Mouse (Mus musculus): Measurements from ENCODE around the gene Gm20388.

The Gm20388 gene

DNA sequence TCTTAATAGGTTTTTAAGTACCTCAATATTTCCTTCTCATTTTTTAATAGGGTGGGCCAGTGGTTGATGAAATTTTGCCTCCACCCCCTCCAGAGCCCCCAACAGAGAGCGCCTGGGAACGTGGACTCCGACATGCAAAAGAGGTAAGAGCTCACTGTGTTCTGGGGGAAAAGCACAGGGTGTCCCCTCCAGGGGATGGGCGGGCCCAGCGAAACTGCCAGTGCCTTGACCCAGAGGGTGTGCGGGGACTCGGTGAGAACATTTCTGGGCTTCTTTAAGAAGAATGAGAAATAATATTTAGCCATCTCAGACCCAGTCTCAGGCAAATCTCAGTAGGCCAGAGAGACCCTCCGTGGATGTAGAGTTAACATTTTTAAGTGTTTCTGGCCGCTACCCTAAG, 2487.5 kb downstream of the Gm20388 start:
- DNase-seq (ENCODE audit: low spot score): no peak

DNA sequence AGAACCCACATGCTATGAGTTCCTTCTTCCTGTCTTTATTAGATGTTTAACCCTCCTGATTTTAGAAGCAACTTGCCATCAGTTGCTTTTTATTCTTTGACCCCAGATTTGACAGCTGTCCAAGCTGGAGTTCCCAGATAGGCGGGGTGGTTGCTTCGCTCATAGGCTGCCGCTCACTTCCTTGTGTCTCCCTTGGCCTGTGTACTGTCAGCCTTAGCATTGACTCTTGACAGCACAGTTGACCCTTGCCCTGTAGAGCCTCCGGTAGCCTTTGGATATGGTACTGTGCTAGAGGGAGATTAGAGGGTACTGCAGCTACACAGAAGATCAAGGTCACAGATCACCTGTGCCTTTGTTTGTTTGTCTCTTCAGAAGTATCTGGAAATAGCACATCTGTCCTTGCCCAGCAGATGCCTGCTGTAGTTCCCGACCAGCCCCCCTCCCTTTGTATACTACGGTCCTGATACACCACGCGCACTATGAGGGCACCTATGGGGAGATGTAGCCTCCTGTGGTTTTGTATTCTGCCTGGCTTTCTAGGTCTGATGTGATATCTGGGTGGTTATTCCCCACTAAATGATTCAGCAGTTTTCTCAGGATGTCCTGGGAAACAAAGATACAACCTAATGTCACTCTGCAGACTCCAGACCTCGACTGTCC, 2494.6 kb downstream of the Gm20388 start:
- no peak for DNase-seq (ENCODE audit: low spot score)

DNA sequence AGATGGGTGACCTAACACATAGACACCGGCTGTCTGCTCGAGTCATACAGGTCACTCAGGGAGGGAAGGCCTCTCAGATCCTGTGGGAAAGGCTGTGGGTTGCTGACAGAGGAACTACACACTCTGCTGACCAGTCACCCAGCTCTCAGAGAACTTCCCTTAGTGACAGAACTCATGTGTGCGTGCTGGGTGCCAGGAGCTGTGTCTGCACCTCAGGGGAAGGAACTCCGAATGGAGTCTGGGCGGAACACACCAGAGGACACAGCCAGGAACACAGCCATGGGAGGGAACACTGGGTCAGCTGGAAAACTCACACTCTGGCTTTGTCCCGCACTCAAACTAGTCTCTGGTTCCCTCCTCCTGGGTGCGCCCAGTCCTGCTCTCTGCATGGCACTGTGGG, 2497.0 kb downstream of the Gm20388 start:
- no peak for DNase-seq (ENCODE audit: low spot score)

DNA sequence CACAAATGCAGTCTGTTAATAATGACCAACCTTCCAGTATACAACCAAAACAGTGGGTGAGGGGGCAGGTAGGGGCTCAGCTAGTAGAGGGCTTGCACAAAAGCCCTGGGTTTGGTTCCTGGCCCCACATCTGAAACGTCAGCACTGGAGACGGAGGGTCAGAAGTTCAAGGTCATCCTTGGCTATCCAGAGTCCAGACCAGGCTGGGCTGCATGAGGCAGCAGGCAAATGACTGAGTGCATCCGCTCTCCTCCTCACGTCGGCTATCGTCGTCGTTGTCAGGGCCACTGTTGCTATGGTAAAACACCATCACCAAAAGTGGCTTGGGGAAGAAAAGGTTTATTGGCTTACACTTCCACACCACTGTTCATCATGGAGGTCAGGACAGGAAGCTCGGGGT, 2503.7 kb downstream of the Gm20388 start:
- DNase-seq (ENCODE audit: low spot score): no peak

DNA sequence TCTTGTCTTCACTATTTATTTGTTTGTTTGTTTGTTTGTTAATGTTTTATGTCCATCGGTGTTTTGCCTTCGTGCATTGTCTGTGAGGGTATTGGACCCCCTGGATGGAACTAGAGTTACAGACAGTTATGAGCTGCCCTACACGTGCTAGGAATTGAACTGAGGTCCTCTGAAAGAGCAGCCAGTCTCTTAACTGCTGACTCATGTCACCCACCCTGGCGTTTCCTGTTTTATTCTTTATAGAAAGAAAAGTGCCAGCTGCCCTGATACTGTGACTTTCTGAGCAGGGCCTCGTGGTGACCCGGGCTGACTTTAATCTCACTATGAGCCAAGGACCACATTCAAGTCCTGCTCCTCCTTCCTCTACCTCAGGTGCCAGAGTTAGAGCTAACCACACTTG, 2504.9 kb downstream of the Gm20388 start:
- DNase-seq (ENCODE audit: low spot score): no peak

DNA sequence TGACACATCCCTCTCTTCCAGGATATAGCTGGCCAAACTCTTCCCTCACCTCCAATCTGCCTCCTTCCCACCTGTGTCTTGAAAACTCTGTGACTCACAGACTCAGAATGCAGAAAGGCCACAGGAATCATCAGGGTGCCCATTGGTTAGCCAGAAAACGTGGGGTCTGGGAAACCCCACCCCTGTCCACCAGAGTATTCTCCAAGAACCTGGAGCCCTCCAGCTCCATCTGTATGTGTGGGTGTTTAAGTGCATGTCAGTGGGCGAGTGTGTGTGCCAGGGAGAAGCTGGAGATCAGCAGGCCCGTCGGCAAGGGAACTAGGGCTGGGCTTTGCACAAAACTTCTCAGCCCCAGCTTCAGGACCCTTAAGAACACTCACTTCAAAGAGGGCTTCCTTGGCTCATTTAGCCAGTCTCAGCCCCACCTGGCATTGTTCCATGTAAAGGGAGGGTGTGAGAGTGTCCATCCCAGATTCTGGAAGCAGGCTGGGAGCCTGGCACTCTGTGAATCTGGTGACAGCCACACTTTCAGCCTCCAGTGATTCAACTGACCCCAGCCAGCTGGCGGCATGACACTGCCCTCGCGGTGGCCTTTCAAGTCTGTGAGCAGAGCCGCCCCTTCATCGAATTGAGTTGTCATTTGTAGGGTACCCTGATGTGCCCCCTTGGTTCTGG, 2509.4 kb downstream of the Gm20388 start:
- DNase-seq (ENCODE audit: low spot score): peak; percentile 74

DNA sequence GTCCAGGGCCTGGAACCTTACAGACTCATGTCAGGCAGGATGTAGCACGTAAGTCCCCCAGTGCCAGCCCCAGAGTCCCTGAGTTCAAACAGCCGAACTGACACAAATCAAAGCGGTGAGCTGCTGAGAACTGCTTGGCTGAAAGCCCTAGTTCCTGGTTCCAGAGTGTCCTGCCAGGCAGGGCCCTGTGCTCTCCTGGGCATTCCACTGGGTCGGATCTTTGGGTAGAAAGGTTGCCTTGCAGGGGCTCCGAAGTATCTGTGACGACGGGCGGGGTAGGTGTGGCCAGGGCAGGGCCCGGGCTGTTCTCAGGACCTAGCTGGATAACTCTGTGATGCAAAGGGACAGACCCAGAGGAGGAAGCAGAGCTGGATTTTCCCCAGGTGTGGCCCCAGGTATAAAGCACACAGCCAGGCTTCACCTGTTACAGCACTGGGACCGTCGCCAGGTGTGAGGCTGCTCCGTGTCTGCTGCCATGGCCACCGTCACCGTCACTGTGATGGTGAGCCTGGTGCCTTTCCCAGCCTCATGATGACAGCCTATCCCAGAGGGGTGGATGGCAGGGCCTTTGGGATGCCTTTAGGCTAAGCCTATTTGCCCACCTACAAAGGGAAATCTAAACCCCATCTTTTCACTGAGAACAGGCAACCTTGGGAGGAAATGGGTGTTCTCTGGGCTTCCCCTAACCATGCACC, 2510.9 kb downstream of the Gm20388 start, which contains the start of gene Il17c:
Gene Il17c (plus strand): TSS at position 645 of the 695 bp plus-strand sequence.
- DNase-seq (ENCODE audit: low spot score): no peak

DNA sequence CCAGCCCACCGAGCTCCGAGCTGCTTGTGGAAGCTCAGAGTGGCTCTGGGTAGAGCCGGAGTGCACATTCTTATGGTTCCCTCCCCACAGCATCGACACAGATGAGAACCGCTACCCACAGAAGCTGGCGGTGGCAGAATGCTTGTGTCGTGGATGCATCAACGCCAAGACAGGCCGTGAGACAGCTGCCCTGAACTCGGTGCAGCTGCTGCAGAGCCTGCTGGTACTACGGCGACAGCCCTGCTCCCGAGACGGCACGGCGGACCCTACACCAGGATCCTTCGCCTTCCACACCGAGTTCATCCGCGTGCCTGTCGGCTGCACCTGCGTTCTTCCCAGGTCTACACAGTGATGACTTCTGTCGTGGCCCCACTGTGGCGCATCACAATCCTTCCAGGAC, 2512.6 kb downstream of the Gm20388 start:
- no peak for DNase-seq (ENCODE audit: low spot score)

DNA sequence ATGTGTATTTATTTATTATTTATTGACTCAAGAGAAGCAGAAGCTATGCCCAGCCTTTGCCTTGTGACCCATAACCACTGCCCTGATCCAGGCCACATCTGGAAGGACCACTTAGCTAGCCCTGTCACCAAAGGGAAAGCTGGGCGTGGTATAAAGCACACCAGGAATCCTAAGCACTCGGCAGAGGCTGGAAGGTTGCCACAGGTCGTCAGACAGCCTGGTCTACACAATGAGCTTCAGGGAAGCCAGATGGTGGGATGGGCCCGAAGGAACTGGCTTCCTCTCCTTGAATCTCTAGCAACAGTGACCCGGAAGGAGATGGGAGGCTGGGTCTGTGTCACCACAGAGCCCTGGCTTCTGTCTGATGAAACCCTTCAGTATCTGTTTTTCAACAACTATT, 2513.0 kb downstream of the Gm20388 start:
- DNase-seq (ENCODE audit: low spot score): peak; percentile 81

DNA sequence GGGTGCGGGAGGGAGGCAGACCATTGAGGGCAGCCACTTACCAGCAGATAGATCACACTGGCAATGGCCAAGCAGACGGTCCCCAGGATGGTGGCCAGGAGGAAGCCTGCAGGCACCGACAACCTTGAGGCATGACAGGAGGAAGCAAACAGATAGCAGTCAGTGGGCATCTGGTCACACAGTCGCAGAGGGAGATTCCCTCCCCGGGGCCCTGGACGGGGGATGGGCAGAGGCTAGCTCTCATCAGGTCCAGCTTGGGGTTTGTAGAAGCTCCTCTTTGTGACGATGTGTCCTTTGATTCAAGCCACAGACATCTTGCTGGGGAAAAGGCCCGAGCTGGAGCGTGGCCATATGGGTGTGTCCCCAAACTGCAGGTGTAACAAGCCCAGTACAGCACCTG, 2515.5 kb downstream of the Gm20388 start:
- DNase-seq (ENCODE audit: low spot score): peak; percentile 55

DNA sequence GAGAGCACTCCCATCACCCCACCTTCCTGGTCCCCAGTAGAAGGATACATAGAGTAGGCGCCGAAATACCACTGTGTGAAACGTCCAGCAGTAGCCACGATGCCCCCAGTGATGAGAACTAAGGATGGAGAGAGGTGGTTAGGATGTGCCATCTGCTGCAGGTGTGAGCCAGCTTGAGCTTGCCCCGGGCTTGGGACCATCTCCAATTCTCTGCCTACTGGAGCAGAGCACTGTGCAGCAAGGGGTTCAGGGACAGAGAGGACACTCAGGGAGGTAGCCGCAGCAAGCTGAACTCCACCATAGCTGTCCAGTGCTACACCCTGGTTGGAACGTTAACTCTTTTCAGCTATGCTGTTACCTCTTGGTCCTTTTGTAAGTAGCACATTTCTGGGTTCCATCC, 2517.0 kb downstream of the Gm20388 start:
- DNase-seq (ENCODE audit: low spot score): no peak

DNA sequence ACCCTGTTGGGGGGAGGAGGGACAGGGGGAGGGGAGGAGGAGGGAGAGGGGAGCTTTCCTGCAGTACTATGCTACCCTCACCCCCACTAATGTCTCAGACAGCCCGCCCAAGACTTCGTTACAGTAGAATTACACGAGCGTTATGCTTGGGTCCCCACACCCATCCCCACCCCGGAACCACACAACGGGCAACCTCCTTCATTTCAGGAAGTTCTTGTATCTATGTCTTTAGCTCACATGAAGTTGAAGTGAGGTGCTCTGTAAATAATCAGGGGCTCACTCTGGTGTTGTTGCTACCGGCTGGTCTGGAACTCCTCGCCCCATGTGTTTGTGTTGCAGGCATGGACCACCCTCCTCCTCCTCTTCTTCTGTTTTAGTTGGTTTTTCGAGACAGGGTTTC, 2517.5 kb downstream of the Gm20388 start:
- DNase-seq (ENCODE audit: low spot score): no peak

DNA sequence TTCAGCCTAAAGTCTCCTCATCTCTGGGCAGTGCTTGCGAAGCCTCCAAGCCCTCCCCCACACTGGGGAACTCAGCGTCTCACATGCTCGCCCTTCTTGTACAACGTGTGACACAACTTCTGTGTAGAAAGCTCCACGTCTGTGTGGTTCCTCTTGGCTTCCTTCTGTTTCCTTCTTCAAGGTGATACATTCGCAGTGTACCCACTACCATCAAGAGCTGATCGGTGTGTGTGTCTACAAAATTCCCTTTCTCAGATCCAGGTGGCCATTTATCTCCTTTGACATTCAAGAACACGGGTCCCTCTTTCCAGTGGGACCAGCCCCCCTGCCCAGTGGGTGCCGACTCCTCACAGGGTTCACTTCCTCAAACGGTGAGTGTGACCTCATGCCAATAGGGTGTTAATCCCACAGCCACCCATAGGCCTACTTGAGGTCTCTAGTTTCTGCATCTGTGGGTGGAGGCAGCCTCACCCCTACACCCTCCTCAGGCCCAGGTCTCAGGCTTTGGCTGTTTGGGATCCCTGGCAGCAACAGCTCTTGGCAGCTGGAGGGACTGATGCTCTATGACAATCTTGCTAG, 2519.5 kb downstream of the Gm20388 start:
- no peak for DNase-seq (ENCODE audit: low spot score)

DNA sequence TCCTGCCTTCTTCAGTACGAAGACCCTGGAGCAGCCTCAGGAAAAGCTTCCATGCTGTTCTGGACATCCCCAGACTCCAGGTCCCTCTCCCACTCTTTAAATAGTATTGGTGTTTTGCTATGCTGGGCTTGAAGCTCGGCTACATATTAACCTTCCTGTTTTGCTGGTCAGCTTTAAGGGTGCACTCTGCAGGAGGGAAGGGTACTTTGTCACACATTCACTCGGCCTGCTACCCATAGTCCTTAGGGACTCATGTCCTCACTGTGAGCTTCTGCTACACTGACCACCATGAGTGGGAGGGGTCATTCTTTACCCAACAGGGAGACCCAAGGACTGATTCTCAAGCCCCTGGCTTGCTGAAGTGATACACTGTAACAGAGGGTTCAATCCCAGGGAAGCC, 2520.0 kb downstream of the Gm20388 start:
- DNase-seq (ENCODE audit: low spot score): no peak

DNA sequence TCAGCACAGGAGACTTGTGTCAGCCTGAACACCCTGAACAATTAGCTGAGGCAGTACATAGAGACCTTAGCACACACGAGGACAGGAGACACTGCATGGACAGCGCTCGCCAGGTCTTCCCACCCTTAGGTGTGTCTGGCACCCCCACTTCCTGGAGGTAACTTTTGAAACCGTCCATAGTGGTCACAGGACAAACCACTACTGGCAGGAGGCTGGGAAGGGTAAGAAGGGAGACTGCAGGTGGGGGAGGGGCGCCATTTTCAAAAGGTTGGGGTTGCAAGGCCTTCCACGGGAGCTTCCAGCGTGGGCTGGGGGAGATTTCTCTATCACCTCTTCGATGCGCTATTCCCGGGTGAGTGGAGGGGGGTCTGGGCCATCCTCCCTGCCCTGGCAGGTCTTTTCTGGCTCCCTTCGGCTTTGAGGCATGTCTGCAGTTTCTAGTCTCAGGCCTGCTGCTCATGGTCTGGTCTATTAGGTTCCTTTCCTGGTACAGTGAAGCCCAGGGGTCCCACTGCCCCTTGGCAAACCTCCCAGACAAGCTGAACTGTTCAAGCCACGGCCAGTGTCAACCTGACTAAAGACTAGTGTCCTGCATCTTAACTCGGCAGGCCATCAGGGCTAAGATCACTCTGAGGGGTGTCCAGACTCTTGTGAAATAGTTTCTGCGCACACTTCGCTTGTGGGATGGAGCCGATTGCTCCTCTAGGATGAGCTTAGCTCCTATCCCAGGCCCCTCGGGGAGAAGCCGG, 2521.2 kb downstream of the Gm20388 start:
- no peak for DNase-seq (ENCODE audit: low spot score)

DNA sequence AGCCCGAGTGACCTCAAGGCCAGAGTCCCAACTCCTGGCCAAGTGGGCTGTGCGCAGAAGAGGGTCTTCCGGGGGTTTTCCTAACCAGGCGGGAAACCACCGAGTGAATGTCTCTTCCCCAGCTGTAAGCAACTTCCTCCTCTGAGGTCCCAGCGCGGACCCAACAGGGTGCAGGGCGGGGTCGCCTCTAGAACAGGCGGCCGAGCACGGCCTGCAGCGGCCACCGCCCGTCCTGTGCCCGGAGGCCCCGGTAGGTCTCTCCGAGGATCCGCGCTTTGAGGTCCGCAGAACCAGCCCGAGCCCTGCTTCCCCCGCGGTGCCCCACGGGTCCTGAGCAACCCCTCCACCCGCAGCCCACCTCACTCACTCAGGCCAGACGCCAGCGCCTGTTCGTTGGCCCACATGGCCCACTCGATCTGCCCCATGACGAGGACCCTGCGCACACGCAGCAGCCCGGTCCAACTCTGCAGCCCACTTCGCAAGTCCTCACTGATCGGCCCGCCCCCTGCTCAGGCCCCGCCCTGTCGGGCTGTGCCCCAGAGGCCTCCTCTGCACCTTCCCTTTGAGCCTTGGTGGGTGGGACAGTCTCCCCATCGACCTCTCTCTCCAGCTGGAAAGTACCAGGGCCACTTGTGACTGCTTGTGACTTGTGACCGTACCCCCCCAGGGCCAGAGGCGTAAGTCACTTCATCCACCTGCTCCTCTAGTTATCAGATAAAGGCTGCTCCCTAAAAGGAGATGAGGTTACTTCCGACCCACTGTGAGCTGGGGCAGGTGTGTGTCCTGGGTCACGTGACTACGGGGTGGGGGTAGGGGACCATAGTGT, 2522.0 kb downstream of the Gm20388 start, which contains the start of gene Cyba:
Gene Cyba (minus strand): TSS at position 488 of the 826 bp plus-strand sequence.
- no peak for DNase-seq (ENCODE audit: low spot score)

DNA sequence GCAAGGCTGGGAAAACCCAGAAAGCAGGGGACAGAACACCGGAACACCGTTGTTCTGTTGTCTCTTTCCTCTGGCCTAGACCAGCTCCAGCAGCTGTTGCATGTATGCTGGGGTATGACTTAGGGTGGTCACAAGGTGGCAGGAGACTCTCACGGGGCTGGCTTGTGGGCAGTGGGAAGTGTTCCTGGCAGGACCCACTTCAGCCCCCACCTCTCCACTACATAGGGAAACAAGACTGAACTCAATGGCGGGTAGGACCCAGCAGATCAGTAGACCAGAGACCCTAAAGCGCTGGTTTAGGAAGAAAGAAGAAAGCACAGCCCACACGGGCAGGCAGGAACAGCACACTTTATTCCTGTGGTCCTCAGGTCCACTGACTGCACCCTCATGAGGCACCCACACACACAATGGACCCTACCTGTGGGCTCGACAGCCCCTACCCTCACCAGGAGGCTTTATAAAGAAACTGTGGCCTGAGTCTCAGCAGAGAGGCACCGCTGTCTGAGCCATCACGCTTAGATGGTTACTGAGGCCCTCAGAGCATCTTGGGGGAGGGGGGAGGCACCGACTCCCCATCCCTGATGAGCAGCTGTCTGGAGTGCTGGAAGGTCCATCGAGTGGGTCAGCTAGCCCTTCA, 2522.7 kb downstream of the Gm20388 start:
- no peak for DNase-seq (ENCODE audit: low spot score)

DNA sequence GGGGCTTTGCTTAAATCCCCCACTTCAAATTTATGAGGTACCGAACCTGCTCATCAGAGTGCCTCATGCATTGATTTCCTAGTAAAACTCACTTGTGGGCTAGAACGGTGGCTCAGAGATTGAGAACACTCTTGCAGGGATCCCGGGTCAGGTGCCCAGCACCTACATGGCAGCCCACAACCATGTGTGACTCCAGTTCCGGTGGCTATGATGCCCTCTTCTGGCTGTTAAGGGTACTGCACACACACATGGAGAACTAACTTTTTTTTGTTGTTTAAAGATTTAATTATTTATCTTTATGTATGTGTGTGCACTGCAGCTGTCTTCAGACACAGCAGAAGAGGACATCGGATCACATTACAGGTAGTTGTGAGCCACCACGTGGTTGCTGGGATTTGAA, 2524.7 kb downstream of the Gm20388 start:
- no peak for DNase-seq (ENCODE audit: low spot score)

DNA sequence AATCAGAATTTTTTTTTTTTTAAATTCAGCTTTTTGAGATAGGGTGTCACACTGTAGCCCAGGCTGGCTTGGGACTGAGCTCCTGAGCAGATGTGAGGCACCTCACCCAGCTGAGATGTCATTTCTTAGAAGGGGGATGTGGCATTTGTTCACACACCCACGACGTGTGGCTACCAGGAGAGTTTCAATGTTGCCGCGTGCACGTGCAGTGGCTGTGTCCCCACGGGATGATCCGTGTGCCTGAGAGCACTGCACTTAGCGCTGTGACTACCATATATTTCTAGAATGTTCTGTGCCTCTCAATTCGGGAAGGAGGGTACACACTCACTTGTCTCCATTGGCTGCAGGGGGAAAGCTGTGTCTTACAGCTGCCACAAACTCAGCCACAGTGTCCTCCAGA, 2525.5 kb downstream of the Gm20388 start:
- no peak for DNase-seq (ENCODE audit: low spot score)

DNA sequence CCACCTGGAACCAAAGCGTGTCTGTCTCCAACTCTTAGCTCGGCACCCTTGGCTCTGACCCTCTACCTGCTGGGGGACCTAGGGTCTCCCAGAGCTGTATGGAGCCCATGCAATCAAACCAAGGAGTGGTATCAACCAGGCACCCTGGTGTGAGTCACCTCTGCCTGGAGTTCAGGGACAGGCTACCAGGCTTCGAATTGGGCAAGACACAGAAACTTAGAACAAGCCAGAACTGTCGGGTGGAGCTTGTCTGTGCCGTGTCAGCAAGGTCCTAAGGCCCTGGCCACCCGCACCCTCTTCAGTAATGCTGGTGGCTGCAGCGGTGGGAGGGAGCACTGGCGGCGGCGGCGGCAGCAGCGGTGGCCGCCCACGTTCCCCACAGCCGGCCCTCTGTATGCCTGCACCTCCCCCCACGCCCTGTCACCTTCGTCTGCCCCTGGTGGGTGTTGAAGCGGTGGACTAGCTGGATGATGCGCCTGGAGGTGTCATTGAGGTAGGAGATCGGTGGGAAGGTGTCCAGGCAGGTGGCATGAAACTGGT, 2526.0 kb downstream of the Gm20388 start:
- DNase-seq (ENCODE audit: low spot score): no peak

Data from MN1 (cell line).